Mouse (Mus musculus) megakaryocyte, embryonic 14.5 days (primary cell): ENCODE data around the gene Eef1akmt1.

ENCODE experiments used
- FLI1 ChIP-seq: IDR thresholded peaks from 2 replicates; pipeline ENCODE4 v1.6.1; 2012; ENCODE audit warnings: low read length, inconsistent platforms, mixed read lengths
- GATA1 ChIP-seq: IDR thresholded peaks from 3 replicates; pipeline ENCODE4 v1.6.1; 2012; ENCODE audit warnings: mixed read lengths, low read length, inconsistent platforms, borderline replicate concordance

GRCm38 (mm10) chr14:57543420-57544039 is 27.9 kb downstream of the Eef1akmt1 start:
- no peak for TF ChIP-seq FLI1
- no peak for TF ChIP-seq GATA1
